Mouse (Mus musculus) MEL (cell line): ENCODE measurements at regions not wholly inside any gene's neighbourhood (a gene's known extent, or its start where the extent isn't known, plus 50 kb on each side); places are given as distances from the start of the nearest gene placed in this dataset.

Experiments used
- DNase-seq: peaks from one replicate; pipeline ENCODE4 v3.0.0; 2011; ENCODE audit warnings: low read depth, low spot score
- H3K27ac ChIP-seq: 2 replicates; pipeline ENCODE4 v1.5.1; 2012; ENCODE audit warnings: low read depth, mild to moderate bottlenecking, control low read depth, low read length, moderate library complexity; ENCODE audit not compliant: control insufficient read depth
- H3K27me3 ChIP-seq, 2 experiments: fragments of 150-350 bp in 1 of 2; sonication (generic) in 1 of 2; 2 replicates each; pipeline ENCODE4 v1.6.1; 2012; ENCODE audit warnings: low read length in 2 of 2, mild to moderate bottlenecking in 2 of 2, improper control_type of control experiment in 1 of 2, moderate library complexity in 1 of 2; ENCODE audit not compliant: insufficient read depth in 2 of 2, control insufficient read depth in 1 of 2
- H3K36me3 ChIP-seq, 2 experiments: 2 replicates each; pipeline ENCODE4 v1.6.1; 2012 to 2014; ENCODE audit warnings: low read length in 2 of 2, improper control_type of control experiment in 1 of 2, inconsistent platforms in 1 of 2, mild to moderate bottlenecking in 1 of 2; ENCODE audit not compliant: insufficient read depth in 2 of 2, control insufficient read depth in 1 of 2
- H3K4me1 ChIP-seq, 2 experiments: fragments of 150-350 bp in 1 of 2; sonication (generic) in 1 of 2; 2 replicates each; pipeline ENCODE4 v1.6.1; 2012; ENCODE audit warnings: low read length in 2 of 2, improper control_type of control experiment in 1 of 2, mild to moderate bottlenecking in 1 of 2; ENCODE audit not compliant: insufficient read depth in 2 of 2, control insufficient read depth in 1 of 2
- H3K4me3 ChIP-seq, 2 experiments: fragments of 150-350 bp in 1 of 2; sonication (generic) in 1 of 2; 2 replicates each; pipeline ENCODE4 v1.5.1; 2012; ENCODE audit warnings: low read depth in 2 of 2, low read length in 2 of 2, mild to moderate bottlenecking in 2 of 2, moderate library complexity in 2 of 2, control low read depth in 1 of 2, improper control_type of control experiment in 1 of 2; ENCODE audit not compliant: control insufficient read depth in 1 of 2, insufficient read depth in 1 of 2
- H3K79me2 ChIP-seq: 2 replicates; pipeline ENCODE4 v1.6.1; 2012; ENCODE audit warnings: mild to moderate bottlenecking, low read length, moderate library complexity; ENCODE audit not compliant: control insufficient read depth, poor library complexity, insufficient read depth
- H3K9ac ChIP-seq: 2 replicates; pipeline ENCODE4 v1.6.1; 2012; ENCODE audit warnings: low read depth, mild to moderate bottlenecking, control low read depth, low read length, moderate library complexity; ENCODE audit not compliant: control insufficient read depth, poor library complexity, severe bottlenecking
- H3K9me3 ChIP-seq: fragments of 150-350 bp; sonication (generic); replicated peaks from 2 replicates; pipeline ENCODE4 v1.6.1; 2012; ENCODE audit warnings: mild to moderate bottlenecking, low read length, improper control_type of control experiment, moderate library complexity; ENCODE audit not compliant: insufficient read depth
- CHD1 ChIP-seq: IDR thresholded peaks from 2 replicates; pipeline ENCODE4 v1.6.1; 2012; ENCODE audit warnings: low read depth, mild to moderate bottlenecking, inconsistent platforms, low read length, improper control_type of control experiment
- EP300 ChIP-seq, 2 experiments: IDR thresholded peaks; 2 replicates each; pipeline ENCODE4 v1.6.1; 2011; ENCODE audit warnings: improper control_type of control experiment in 2 of 2, low read length in 2 of 2, low read depth in 1 of 2, mild to moderate bottlenecking in 1 of 2
- ETS1 ChIP-seq: IDR thresholded peaks from 2 replicates; pipeline ENCODE4 v1.6.1; 2012; ENCODE audit warnings: low read depth, mild to moderate bottlenecking, inconsistent platforms, low read length, improper control_type of control experiment, moderate library complexity
- HCFC1 ChIP-seq: IDR thresholded peaks from 2 replicates; pipeline ENCODE4 v1.6.1; 2012; ENCODE audit warnings: low read depth, mild to moderate bottlenecking, inconsistent platforms, low read length, improper control_type of control experiment, moderate library complexity
- JUND ChIP-seq: IDR thresholded peaks from 2 replicates; pipeline ENCODE4 v1.6.1; 2011; ENCODE audit warnings: low read depth, mild to moderate bottlenecking, improper control_type of control experiment, low read length
- KAT2A ChIP-seq: conservative IDR thresholded peaks from 2 replicates; pipeline ENCODE4 v1.6.1; 2012; ENCODE audit warnings: low read depth, low read length, improper control_type of control experiment, inconsistent platforms
- MAFK ChIP-seq: IDR thresholded peaks from 2 replicates; pipeline ENCODE4 v1.6.1; 2011; ENCODE audit warnings: low read depth, mild to moderate bottlenecking, low read length, improper control_type of control experiment, borderline replicate concordance
- MAX ChIP-seq: IDR thresholded peaks from 2 replicates; pipeline ENCODE4 v1.6.1; 2011; ENCODE audit warnings: low read length, improper control_type of control experiment
- MAZ ChIP-seq: IDR thresholded peaks from 2 replicates; pipeline ENCODE4 v1.6.1; 2012; ENCODE audit warnings: low read depth, mild to moderate bottlenecking, inconsistent platforms, low read length, improper control_type of control experiment
- MEF2A ChIP-seq: IDR thresholded peaks from 2 replicates; pipeline ENCODE4 v1.6.1; 2014; ENCODE audit warnings: low read depth, mild to moderate bottlenecking, inconsistent platforms, low read length, improper control_type of control experiment; ENCODE audit not compliant: poor library complexity, insufficient replicate concordance, severe bottlenecking; ENCODE audit errors: extremely low read depth
- MXI1 ChIP-seq: IDR thresholded peaks from 2 replicates; pipeline ENCODE4 v1.6.1; 2011; ENCODE audit warnings: mild to moderate bottlenecking, low read depth, low read length, improper control_type of control experiment
- NRF1 ChIP-seq: IDR thresholded peaks from 2 replicates; pipeline ENCODE4 v1.6.1; 2014; ENCODE audit warnings: low read depth, mild to moderate bottlenecking, inconsistent platforms, low read length, improper control_type of control experiment, moderate library complexity; ENCODE audit not compliant: poor library complexity, insufficient read depth, severe bottlenecking
- RAD21 ChIP-seq: IDR thresholded peaks from 2 replicates; pipeline ENCODE4 v1.6.1; 2011; ENCODE audit warnings: mild to moderate bottlenecking, low read depth, low read length, improper control_type of control experiment
- RCOR1 ChIP-seq: IDR thresholded peaks from 2 replicates; pipeline ENCODE4 v1.6.1; 2012; ENCODE audit warnings: low read depth, mild to moderate bottlenecking, inconsistent platforms, low read length, improper control_type of control experiment
- SIN3A ChIP-seq: IDR thresholded peaks from 2 replicates; pipeline ENCODE4 v1.6.1; 2012; ENCODE audit warnings: low read length, improper control_type of control experiment, inconsistent platforms
- SMC3 ChIP-seq: IDR thresholded peaks from 2 replicates; pipeline ENCODE4 v1.6.1; 2011; ENCODE audit warnings: low read depth, low read length, improper control_type of control experiment
- UBTF ChIP-seq: IDR thresholded peaks from 2 replicates; pipeline ENCODE4 v1.6.1; 2012; ENCODE audit warnings: low read depth, mild to moderate bottlenecking, inconsistent platforms, low read length, improper control_type of control experiment, moderate library complexity, borderline replicate concordance; ENCODE audit not compliant: insufficient read depth
- USF1 ChIP-seq: IDR thresholded peaks from 2 replicates; pipeline ENCODE4 v1.6.1; 2014; ENCODE audit warnings: low read depth, mild to moderate bottlenecking, inconsistent platforms, low read length, improper control_type of control experiment, moderate library complexity
- USF2 ChIP-seq, 2 experiments: IDR thresholded peaks; 2 replicates each; pipeline ENCODE4 v1.6.1; 2011 to 2012; ENCODE audit warnings: improper control_type of control experiment in 2 of 2, low read length in 2 of 2, borderline replicate concordance in 1 of 2, inconsistent platforms in 1 of 2, low read depth in 1 of 2, mild to moderate bottlenecking in 1 of 2; ENCODE audit not compliant: insufficient read depth in 1 of 2
- ZC3H11A ChIP-seq: IDR thresholded peaks from 2 replicates; pipeline ENCODE4 v1.6.1; 2012; ENCODE audit warnings: low read depth, mild to moderate bottlenecking, inconsistent platforms, low read length, improper control_type of control experiment
- ZKSCAN1 ChIP-seq: IDR thresholded peaks from 2 replicates; pipeline ENCODE4 v1.6.1; 2012; ENCODE audit warnings: low read depth, mild to moderate bottlenecking, inconsistent platforms, low read length, improper control_type of control experiment, moderate library complexity
- ZMIZ1 ChIP-seq: IDR thresholded peaks from 2 replicates; pipeline ENCODE4 v1.6.1; 2012; ENCODE audit warnings: low read depth, mild to moderate bottlenecking, inconsistent platforms, low read length, improper control_type of control experiment, moderate library complexity
- ZNF384 ChIP-seq: IDR thresholded peaks from 2 replicates; pipeline ENCODE4 v1.6.1; 2012; ENCODE audit warnings: low read depth, mild to moderate bottlenecking, inconsistent platforms, low read length, improper control_type of control experiment

GRCm38 (mm10) chr15:56108313-56108712, 1369.1 kb downstream of the Slc22a22 start:
- no peak for DNase-seq
- Histone ChIP-seq H3K4me3 (no peak overlapping the region), H3K27me3 (no peaks in the 10 kb centered on the region), H3K27ac (no peak overlapping the region), H3K9me3 (no peaks in the 10 kb centered on the region), H3K79me2 (no peaks in the 10 kb centered on the region), H3K9ac (no peak overlapping the region)
- TF ChIP-seq CHD1 (no peak), ZKSCAN1 (no peak), UBTF (no peak), MEF2A (no peak), USF2 (IDR thresholded peaks at IDR 0.05; ENCODE audit: borderline replicate concordance in 1 of 2, insufficient read depth in 1 of 2, low read depth in 1 of 2, low read length in 2 of 2) (no peak), SIN3A (no peak), MAZ (no peak), MAFK (no peak), ZC3H11A (no peak), HCFC1 (no peak), RAD21 (no peak), EP300 (IDR thresholded peaks at IDR 0.05; ENCODE audit: low read depth in 1 of 2, low read length in 2 of 2) (no peak), MXI1 (no peak), MAX (no peak), KAT2A (no peak), SMC3 (no peak), USF1 (no peak), ETS1 (no peak), NRF1 (no peak)
- TF ChIP-seq, all 39 proteins: peak for 0
- Histone ChIP-seq H3K4me1 (no peaks in the 10 kb centered on the region), H3K36me3 (no peaks in the 10 kb centered on the region)

DNA sequence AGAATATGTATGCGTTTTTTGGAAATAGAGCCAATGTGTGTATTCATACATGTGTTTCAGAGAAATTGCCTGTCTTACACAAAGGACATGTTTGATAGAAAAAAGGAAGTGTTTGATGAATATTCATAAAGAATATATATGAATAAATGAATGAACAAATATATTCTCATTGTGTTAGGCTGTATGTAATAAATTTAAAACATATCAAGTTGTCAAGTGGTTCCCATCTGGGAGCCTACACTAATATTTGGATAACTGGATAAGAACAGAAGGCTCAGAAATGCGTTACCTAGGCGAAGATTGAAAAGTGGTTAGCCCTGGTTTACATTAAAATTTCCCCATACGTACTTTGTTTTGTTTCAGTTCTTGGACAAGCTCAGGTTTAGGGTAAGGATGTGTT, 1369.7 kb downstream of the Slc22a22 start:
- Histone ChIP-seq H3K27ac (no peak overlapping the region), H3K9ac (no peak overlapping the region)

More for the DNA sequence above, 1369.7 kb downstream of the Slc22a22 start:
- no peak overlapping the region for H3K4me3 ChIP-seq
- H3K4me1 ChIP-seq = no peaks in the 10 kb centered on the region
- no peak for TF ChIP-seq USF2 (IDR thresholded peaks at IDR 0.05; ENCODE audit: borderline replicate concordance in 1 of 2, insufficient read depth in 1 of 2, low read depth in 1 of 2, low read length in 2 of 2)
- TF ChIP-seq ZMIZ1 = no peak
- no peak for TF ChIP-seq RAD21
- no peak for TF ChIP-seq UBTF
- TF ChIP-seq ZNF384 = no peak
- no peak for TF ChIP-seq MAX
- TF ChIP-seq KAT2A = no peak
- no peak for TF ChIP-seq RCOR1
- TF ChIP-seq JUND = no peak
- H3K9me3 ChIP-seq = no peaks in the 10 kb centered on the region
- no peaks in the 10 kb centered on the region for H3K79me2 ChIP-seq
- DNase-seq = no peak
- no peaks in the 10 kb centered on the region for H3K36me3 ChIP-seq
- H3K27me3 ChIP-seq = no peaks in the 10 kb centered on the region
